Mouse (Mus musculus): Measurements from ENCODE around the gene Gabrb2. TPM values are rescaled to one million over a fixed set of nuclear protein-coding genes. Genes with fewer than 3 reads are reported as not detected.

The Gabrb2 gene
- polyA plus RNA-seq, 1 experiment: 0.53 TPM

GRCm38 (mm10) chr11:42609128-42609763 lies 189.7 kb downstream of the Gabrb2 start:
- H3K27me3 ChIP-seq (ENCODE audit: control insufficient read depth, insufficient read depth, insufficient read length): no peaks in the 10 kb centered on the region
- no peak overlapping the region for H3K4me3 ChIP-seq
- no peaks in the 10 kb centered on the region for H3K79me2 ChIP-seq (ENCODE audit: control insufficient read depth, insufficient read depth)
- H3K4me2 ChIP-seq (ENCODE audit: low read depth): no peak overlapping the region
- no peaks in the 10 kb centered on the region for H3K36me3 ChIP-seq (ENCODE audit: control insufficient read depth, insufficient read depth)
- no peak for TF ChIP-seq MAX (IDR thresholded peaks at IDR 0.05; ENCODE audit: low read depth)
- no peak for TF ChIP-seq TCF3 (IDR thresholded peaks at IDR 0.05; ENCODE audit: insufficient read length, low read depth)
- TF ChIP-seq CEBPB (IDR thresholded peaks at IDR 0.05; ENCODE audit: insufficient read depth, poor library complexity, severe bottlenecking): no peak
- no peak for TF ChIP-seq TCF12 (IDR thresholded peaks at IDR 0.05; ENCODE audit: insufficient read depth, poor library complexity, severe bottlenecking)
- H3ac ChIP-seq (ENCODE audit: control insufficient read depth, insufficient read length): no peak overlapping the region

GRCm38 (mm10) chr11:42618195-42618594 lies 198.6 kb downstream of the Gabrb2 start:
- H3K79me2 ChIP-seq (ENCODE audit: control insufficient read depth, insufficient read depth): no peaks in the 10 kb centered on the region
- H3K4me2 ChIP-seq (ENCODE audit: low read depth): no peak overlapping the region
- no peaks in the 10 kb centered on the region for H3K36me3 ChIP-seq (ENCODE audit: control insufficient read depth, insufficient read depth)
- no peaks in the 10 kb centered on the region for H3K27me3 ChIP-seq (ENCODE audit: control insufficient read depth, insufficient read depth, insufficient read length)
- no peak overlapping the region for H3ac ChIP-seq (ENCODE audit: control insufficient read depth, insufficient read length)
- TF ChIP-seq REST (IDR thresholded peaks at IDR 0.05; ENCODE audit: insufficient read depth, insufficient read length) (no peak), POLR2AphosphoS2 (IDR thresholded peaks at IDR 0.05; ENCODE audit: insufficient read length, low read depth) (no peak), MYOG (IDR thresholded peaks at IDR 0.05; ENCODE audit: control insufficient read depth in 1 of 3, insufficient read depth in 1 of 3, insufficient read length in 2 of 3, low read depth in 2 of 3) (no peak), TCF12 (IDR thresholded peaks at IDR 0.05; ENCODE audit: insufficient read depth, poor library complexity, severe bottlenecking) (no peak), CEBPB (IDR thresholded peaks at IDR 0.05; ENCODE audit: insufficient read depth, poor library complexity, severe bottlenecking) (no peak), TCF3 (IDR thresholded peaks at IDR 0.05; ENCODE audit: insufficient read length, low read depth) (no peak), USF1 (IDR thresholded peaks at IDR 0.05; ENCODE audit: low read depth) (no peak), POLR2A (IDR thresholded peaks at IDR 0.05; ENCODE audit: insufficient read length, low read depth) (no peak), E2F4 (IDR thresholded peaks at IDR 0.05; ENCODE audit: insufficient read depth) (no peak), MAX (IDR thresholded peaks at IDR 0.05; ENCODE audit: low read depth) (no peak), MYOD1 (IDR thresholded peaks at IDR 0.05; ENCODE audit: control insufficient read depth in 1 of 3, insufficient read length in 2 of 3, low read depth in 2 of 3) (no peak), SRF (IDR thresholded peaks at IDR 0.05; ENCODE audit: control insufficient read depth, insufficient read length, low read depth) (no peak)
- H3K4me3 ChIP-seq: no peak overlapping the region

GRCm38 (mm10) chr11:42621109-42621508 lies 201.6 kb downstream of the Gabrb2 start:
- Histone ChIP-seq H3K79me2 (ENCODE audit: control insufficient read depth, insufficient read depth) (no peaks in the 10 kb centered on the region), H3K4me3 (no peak overlapping the region), H3K4me2 (ENCODE audit: low read depth) (no peak overlapping the region), H3K27me3 (ENCODE audit: control insufficient read depth, insufficient read depth, insufficient read length) (no peaks in the 10 kb centered on the region), H3K36me3 (ENCODE audit: control insufficient read depth, insufficient read depth) (no peaks in the 10 kb centered on the region), H3ac (ENCODE audit: control insufficient read depth, insufficient read length) (no peak overlapping the region)
- TF ChIP-seq E2F4 (IDR thresholded peaks at IDR 0.05; ENCODE audit: insufficient read depth) (no peak), POLR2A (IDR thresholded peaks at IDR 0.05; ENCODE audit: insufficient read length, low read depth) (no peak), REST (IDR thresholded peaks at IDR 0.05; ENCODE audit: insufficient read depth, insufficient read length) (no peak), CEBPB (IDR thresholded peaks at IDR 0.05; ENCODE audit: insufficient read depth, poor library complexity, severe bottlenecking) (no peak), TCF3 (IDR thresholded peaks at IDR 0.05; ENCODE audit: insufficient read length, low read depth) (no peak), MAX (IDR thresholded peaks at IDR 0.05; ENCODE audit: low read depth) (no peak), POLR2AphosphoS2 (IDR thresholded peaks at IDR 0.05; ENCODE audit: insufficient read length, low read depth) (no peak), TCF12 (IDR thresholded peaks at IDR 0.05; ENCODE audit: insufficient read depth, poor library complexity, severe bottlenecking) (no peak), MYOG (IDR thresholded peaks at IDR 0.05; ENCODE audit: control insufficient read depth in 1 of 3, insufficient read depth in 1 of 3, insufficient read length in 2 of 3, low read depth in 2 of 3) (no peak), SRF (IDR thresholded peaks at IDR 0.05; ENCODE audit: control insufficient read depth, insufficient read length, low read depth) (no peak), USF1 (IDR thresholded peaks at IDR 0.05; ENCODE audit: low read depth) (no peak), MYOD1 (IDR thresholded peaks at IDR 0.05; ENCODE audit: control insufficient read depth in 1 of 3, insufficient read length in 2 of 3, low read depth in 2 of 3) (no peak)

- Histone ChIP-seq H3K4me3 (no peak overlapping the region), H3K36me3 (ENCODE audit: control insufficient read depth, insufficient read depth) (no peaks in the 10 kb centered on the region), H3K79me2 (ENCODE audit: control insufficient read depth, insufficient read depth) (no peaks in the 10 kb centered on the region), H3ac (ENCODE audit: control insufficient read depth, insufficient read length) (no peak overlapping the region), H3K27me3 (ENCODE audit: control insufficient read depth, insufficient read depth, insufficient read length) (no peaks in the 10 kb centered on the region), H3K4me2 (ENCODE audit: low read depth) (peak overlapping the region; percentile 21)
- TF ChIP-seq MYOG (IDR thresholded peaks at IDR 0.05; ENCODE audit: control insufficient read depth in 1 of 3, insufficient read depth in 1 of 3, insufficient read length in 2 of 3, low read depth in 2 of 3): peak in 1 of 3 experiments; percentile 24
- peak in 2 of 3 experiments; percentile 37 to 65 for TF ChIP-seq MYOD1 (IDR thresholded peaks at IDR 0.05; ENCODE audit: control insufficient read depth in 1 of 3, insufficient read length in 2 of 3, low read depth in 2 of 3)
- no peak for TF ChIP-seq USF1 (IDR thresholded peaks at IDR 0.05; ENCODE audit: low read depth)
- TF ChIP-seq TCF12 (IDR thresholded peaks at IDR 0.05; ENCODE audit: insufficient read depth, poor library complexity, severe bottlenecking): no peak
Measured at GRCm38 (mm10) chr11:42650111-42650510, 230.6 kb downstream of the Gabrb2 start.

GRCm38 (mm10) chr11:42651572-42651971 lies 232.0 kb downstream of the Gabrb2 start:
- Histone ChIP-seq H3ac (ENCODE audit: control insufficient read depth, insufficient read length) (no peak overlapping the region), H3K36me3 (ENCODE audit: control insufficient read depth, insufficient read depth) (no peaks in the 10 kb centered on the region), H3K4me2 (ENCODE audit: low read depth) (no peak overlapping the region), H3K4me3 (no peak overlapping the region), H3K79me2 (ENCODE audit: control insufficient read depth, insufficient read depth) (no peaks in the 10 kb centered on the region), H3K27me3 (ENCODE audit: control insufficient read depth, insufficient read depth, insufficient read length) (no peaks in the 10 kb centered on the region)
- TF ChIP-seq USF1 (IDR thresholded peaks at IDR 0.05; ENCODE audit: low read depth): no peak
- no peak for TF ChIP-seq REST (IDR thresholded peaks at IDR 0.05; ENCODE audit: insufficient read depth, insufficient read length)
- no peak for TF ChIP-seq CEBPB (IDR thresholded peaks at IDR 0.05; ENCODE audit: insufficient read depth, poor library complexity, severe bottlenecking)
- TF ChIP-seq MYOD1 (IDR thresholded peaks at IDR 0.05; ENCODE audit: control insufficient read depth in 1 of 3, insufficient read length in 2 of 3, low read depth in 2 of 3): no peak
- TF ChIP-seq MAX (IDR thresholded peaks at IDR 0.05; ENCODE audit: low read depth): no peak
- TF ChIP-seq MYOG (IDR thresholded peaks at IDR 0.05; ENCODE audit: control insufficient read depth in 1 of 3, insufficient read depth in 1 of 3, insufficient read length in 2 of 3, low read depth in 2 of 3): no peak
- TF ChIP-seq TCF12 (IDR thresholded peaks at IDR 0.05; ENCODE audit: insufficient read depth, poor library complexity, severe bottlenecking): no peak
- TF ChIP-seq E2F4 (IDR thresholded peaks at IDR 0.05; ENCODE audit: insufficient read depth): no peak
- no peak for TF ChIP-seq POLR2A (IDR thresholded peaks at IDR 0.05; ENCODE audit: insufficient read length, low read depth)
- no peak for TF ChIP-seq TCF3 (IDR thresholded peaks at IDR 0.05; ENCODE audit: insufficient read length, low read depth)
- TF ChIP-seq POLR2AphosphoS2 (IDR thresholded peaks at IDR 0.05; ENCODE audit: insufficient read length, low read depth): no peak
- TF ChIP-seq SRF (IDR thresholded peaks at IDR 0.05; ENCODE audit: control insufficient read depth, insufficient read length, low read depth): no peak
